Mouse (Mus musculus): ENCODE measurements around the gene Tuba4a. TPM values are rescaled to one million over a fixed set of nuclear protein-coding genes. Genes with fewer than 3 reads are reported as not detected.

The Tuba4a gene
- polyA plus RNA-seq, 1 experiment from 2014 or later, result 200 TPM

DNA sequence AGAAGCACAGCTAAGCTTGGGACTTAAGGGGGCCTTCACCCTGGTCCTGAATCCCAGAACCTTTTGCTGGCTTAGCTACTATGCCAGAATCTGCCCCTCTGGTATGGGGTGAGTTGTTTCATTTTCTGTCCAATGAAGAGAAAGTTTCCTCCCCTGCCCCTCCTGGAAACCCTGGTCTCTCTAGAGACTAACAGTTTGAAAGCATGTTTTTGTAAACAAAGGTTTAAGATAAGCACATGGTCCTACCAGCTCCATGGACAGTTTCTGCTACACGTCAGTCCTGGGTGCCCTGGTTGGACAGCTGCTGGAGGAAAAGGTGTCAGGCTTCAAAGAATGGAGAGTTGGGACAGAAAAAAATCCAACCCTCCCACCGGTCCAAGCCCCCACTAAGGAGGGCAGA, 29.1 kb downstream of the Tuba4a start:
- TF ChIP-seq CTCF (IDR thresholded peaks at IDR 0.05), result no peak
- POLR2A ChIA-PET, result interaction anchor here (0.8 to 3.8 kb wide), 3 partner anchors 8 to 20 kb away, joined by 3 to 15 read pairs (median 5); partner anchors contain the start of gene Abcb6

DNA sequence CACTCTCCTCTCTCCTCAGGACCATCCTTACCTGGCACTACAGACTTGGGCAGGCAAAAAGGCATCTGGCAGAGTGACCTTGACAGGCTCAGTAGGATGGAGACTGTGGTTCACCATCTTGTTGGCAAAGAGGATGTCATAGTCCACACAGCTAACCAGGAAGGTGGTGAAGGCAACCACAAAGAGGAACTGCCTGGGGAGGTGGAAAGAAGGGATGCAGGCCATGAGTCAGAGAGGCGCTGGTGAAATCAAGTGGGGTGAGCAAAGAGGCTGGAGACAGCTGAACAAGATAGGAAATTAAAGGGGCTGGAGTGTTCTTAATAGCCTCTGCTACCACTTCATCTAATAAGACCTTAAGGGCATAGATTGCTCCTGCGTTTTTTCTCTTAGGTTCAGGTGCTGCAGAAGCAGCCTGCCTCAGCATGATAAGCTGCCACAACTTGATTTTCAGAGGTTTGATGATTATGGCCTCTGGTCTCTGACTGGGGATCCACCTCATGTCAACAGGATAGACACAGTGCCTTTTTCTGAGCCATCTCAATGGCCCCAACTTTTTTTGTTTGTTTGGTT, 31.7 kb downstream of the Tuba4a start:
- ATAC-seq (no peak), DNase-seq (ENCODE audit: low read depth, low spot score) (no peak)
- in situ Hi-C loops (cut with MboI; ENCODE audit: low pct_unique_long_range_greater_than_20kb), result loop anchor here (10.0 kb wide), 1 partner anchor 67 kb away; no protein-coding TSS in a partner anchor
- POLR2A ChIA-PET, result no interaction called here
- CTCF ChIA-PET, result no interaction called here
- no peak for TF ChIP-seq CTCF (IDR thresholded peaks at IDR 0.05)
- H3K27me3 ChIP-seq, result no peaks in the 10 kb centered on the region

More for the DNA sequence above, 29.1 kb downstream of the Tuba4a start:
- ATAC-seq (no peak), DNase-seq (ENCODE audit: low read depth, low spot score) (no peak)
- H3K27me3 ChIP-seq, result no peaks in the 10 kb centered on the region
- CTCF ChIA-PET, result interaction anchor here (1.5 kb wide), 1 partner anchor 11 kb away, joined by 4 read pairs; the partner anchor contains the start of gene Abcb6
- in situ Hi-C loops (cut with MboI; ENCODE audit: low pct_unique_long_range_greater_than_20kb), result no loop called here

GRCm38 (mm10) chr1:75187126-75187525, 32.5 kb downstream of the Tuba4a start:
- DNase-seq (ENCODE audit: low read depth, low spot score) (no peak), ATAC-seq (no peak)
- POLR2A ChIA-PET, result no interaction called here
- CTCF ChIA-PET, result interaction anchor here (1.1 kb wide), 1 partner anchor 10 kb away, joined by 3 read pairs; no protein-coding TSS in a partner anchor
- no peaks in the 10 kb centered on the region for H3K27me3 ChIP-seq
- no peak for TF ChIP-seq CTCF (IDR thresholded peaks at IDR 0.05)
- in situ Hi-C loops (cut with MboI; ENCODE audit: low pct_unique_long_range_greater_than_20kb), result loop anchor here (10.0 kb wide), 1 partner anchor 68 kb away; no protein-coding TSS in a partner anchor

DNA sequence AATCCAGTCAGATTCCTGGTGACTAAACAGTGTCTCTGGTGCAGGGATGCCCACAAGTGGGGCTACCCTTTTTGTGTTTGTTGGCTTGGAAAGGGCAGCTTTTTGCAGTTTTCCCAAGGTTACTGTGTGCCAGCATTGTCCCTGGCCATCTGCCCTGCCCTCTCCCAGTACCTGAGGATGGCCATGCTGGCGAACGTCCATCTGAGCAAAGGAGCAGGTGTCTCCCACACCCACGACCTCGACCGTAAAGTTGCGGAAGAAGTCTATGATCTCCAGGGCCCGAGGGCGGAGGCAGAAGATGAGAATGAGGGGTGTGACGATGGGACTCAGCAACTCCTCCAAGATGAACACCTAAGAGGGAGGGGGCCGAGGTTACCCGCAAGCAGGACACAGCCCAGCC, 34.2 kb downstream of the Tuba4a start:
- no peak for ATAC-seq
- no peaks in the 10 kb centered on the region for H3K27me3 ChIP-seq
- ChIA-PET CTCF (no interaction called here), POLR2A (no interaction called here)
- TF ChIP-seq CTCF (IDR thresholded peaks at IDR 0.05), result no peak
- in situ Hi-C loops (cut with MboI; ENCODE audit: low pct_unique_long_range_greater_than_20kb), result loop anchor here (10.0 kb wide), 1 partner anchor 69 kb away; no protein-coding TSS in a partner anchor
- DNase-seq (ENCODE audit: low read depth, low spot score), result no peak

DNA sequence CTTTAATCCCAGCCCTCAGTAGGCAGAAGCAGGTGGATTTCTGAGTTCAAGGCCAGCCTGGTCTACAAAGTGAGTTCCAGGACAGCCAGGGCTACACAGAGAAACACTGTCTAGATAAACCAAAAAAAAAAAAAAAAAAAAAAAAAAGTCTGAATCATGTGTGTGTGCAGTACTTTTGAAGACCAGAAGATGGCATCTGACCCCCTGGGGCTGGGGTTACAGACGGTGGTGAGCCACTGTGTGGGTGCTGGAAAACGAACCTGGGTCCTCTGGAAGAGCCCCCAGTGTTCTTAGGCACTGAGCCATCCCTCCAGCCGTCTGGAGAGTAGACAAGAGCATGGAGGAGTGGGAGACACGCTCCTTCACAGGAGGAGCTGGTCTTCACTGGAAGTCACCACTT, 37.5 kb downstream of the Tuba4a start:
- TF ChIP-seq CTCF (IDR thresholded peaks at IDR 0.05), result no peak
- in situ Hi-C loops (cut with MboI; ENCODE audit: low pct_unique_long_range_greater_than_20kb), result loop anchor here (10.0 kb wide), 1 partner anchor 73 kb away; no protein-coding TSS in a partner anchor
- no peaks in the 10 kb centered on the region for H3K27me3 ChIP-seq
- ChIA-PET CTCF (no interaction called here), POLR2A (interaction anchor here (1.3 kb wide), 1 partner anchor 8 kb away, joined by 3 read pairs; no protein-coding TSS in a partner anchor)
- DNase-seq (ENCODE audit: low read depth, low spot score), result no peak
- no peak for ATAC-seq

- POLR2A ChIA-PET, result interaction anchor here (0.7 to 2.3 kb wide), 4 partner anchors 9 to 70 kb away, joined by 3 to 15 read pairs (median 7); partner anchors contain the start of genes Ankzf1 and Atg9a
These were observed 38.2 kb downstream of the Tuba4a start for GRCm38 (mm10) chr1:75181377-75181870.

DNA sequence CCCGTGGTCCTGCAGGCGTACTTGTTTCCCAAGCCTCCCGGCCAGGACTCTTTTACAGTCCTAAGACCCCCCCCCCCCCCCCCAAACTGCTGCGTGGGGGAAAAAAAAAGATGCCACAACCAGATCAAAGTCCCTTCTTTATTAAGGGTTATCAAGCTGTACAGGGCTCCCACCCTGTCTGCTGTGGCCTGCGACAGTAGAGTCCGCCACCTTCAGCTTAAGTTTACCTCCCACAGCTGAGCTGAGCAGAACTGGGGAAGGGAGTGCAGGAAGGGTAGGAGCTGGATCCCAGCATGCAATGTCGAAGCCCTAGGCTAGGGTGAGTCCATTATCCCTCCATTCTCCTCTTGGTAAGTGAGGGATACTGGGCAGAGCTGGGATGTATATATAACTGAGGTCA, 38.9 kb downstream of the Tuba4a start:
- in situ Hi-C loops (cut with MboI; ENCODE audit: low pct_unique_long_range_greater_than_20kb), result loop anchor here (10.0 kb wide), 1 partner anchor 74 kb away; no protein-coding TSS in a partner anchor

More at GRCm38 (mm10) chr1:75181377-75181870, 38.2 kb downstream of the Tuba4a start:
- ATAC-seq, result no peak
- H3K27me3 ChIP-seq, result no peaks in the 10 kb centered on the region
- TF ChIP-seq CTCF (IDR thresholded peaks at IDR 0.05), result no peak
- in situ Hi-C loops (cut with MboI; ENCODE audit: low pct_unique_long_range_greater_than_20kb), result loop anchor here (10.0 kb wide), 1 partner anchor 73 kb away; no protein-coding TSS in a partner anchor
- CTCF ChIA-PET, result no interaction called here
- DNase-seq (ENCODE audit: low read depth, low spot score), result no peak

DNA sequence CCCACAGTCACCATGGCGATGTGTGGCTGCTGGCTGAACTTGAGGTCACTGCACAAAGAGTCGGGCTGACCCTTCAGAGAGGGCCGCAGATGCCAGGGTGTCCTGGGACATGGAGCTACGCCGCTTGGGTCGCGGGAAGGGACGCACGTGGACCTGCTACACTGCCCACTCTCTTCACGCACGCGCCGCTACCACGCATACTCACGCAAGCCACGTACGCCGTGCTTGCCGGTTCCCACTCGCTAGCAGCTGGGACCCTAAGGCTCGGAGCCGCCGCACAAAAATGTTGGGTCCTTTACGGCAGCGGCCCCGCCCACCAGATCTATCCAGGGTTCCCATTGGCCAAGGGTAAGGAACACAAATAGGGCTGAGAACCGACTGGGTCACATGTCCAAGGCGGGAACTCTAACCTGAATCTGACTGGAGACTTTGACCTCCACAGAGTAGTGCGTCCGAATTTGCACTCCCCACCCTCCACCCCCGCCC, 39.5 kb downstream of the Tuba4a start, which contains the start of gene Abcb6:
Gene Abcb6 (minus strand): TSS at position 288 of the 486 bp plus-strand sequence.
- TF ChIP-seq CTCF (IDR thresholded peaks at IDR 0.05), result no peak
- DNase-seq (ENCODE audit: low read depth, low spot score), result peak; percentile 25
- H3K27me3 ChIP-seq, result no peaks in the 10 kb centered on the region
- in situ Hi-C loops (cut with MboI; ENCODE audit: low pct_unique_long_range_greater_than_20kb), result loop anchor here (10.0 kb wide), 1 partner anchor 75 kb away; no protein-coding TSS in a partner anchor
- ChIA-PET POLR2A (interaction anchor here (1.2 to 2.3 kb wide), 2 partner anchors 10 to 11 kb away, joined by 4 to 15 read pairs; partner anchors contain the start of genes Ankzf1 and Atg9a), CTCF (interaction anchor here (0.6 to 1.5 kb wide), 5 partner anchors 10 to 40 kb away, joined by 3 to 4 read pairs (median 3); partner anchors contain the start of gene Zfand2b)
- ATAC-seq, result peak; percentile 77

More for the DNA sequence above, 38.9 kb downstream of the Tuba4a start:
- H3K27me3 ChIP-seq, result no peaks in the 10 kb centered on the region
- ChIA-PET POLR2A (interaction anchor here (0.7 to 2.3 kb wide), 3 partner anchors 10 to 71 kb away, joined by 3 to 15 read pairs (median 11); partner anchors contain the start of genes Ankzf1 and Atg9a), CTCF (interaction anchor here (0.6 kb wide), 1 partner anchor 12 kb away, joined by 3 read pairs; no protein-coding TSS in a partner anchor)
- DNase-seq (ENCODE audit: low read depth, low spot score) (no peak), ATAC-seq (no peak)
- TF ChIP-seq CTCF (IDR thresholded peaks at IDR 0.05), result no peak

DNA sequence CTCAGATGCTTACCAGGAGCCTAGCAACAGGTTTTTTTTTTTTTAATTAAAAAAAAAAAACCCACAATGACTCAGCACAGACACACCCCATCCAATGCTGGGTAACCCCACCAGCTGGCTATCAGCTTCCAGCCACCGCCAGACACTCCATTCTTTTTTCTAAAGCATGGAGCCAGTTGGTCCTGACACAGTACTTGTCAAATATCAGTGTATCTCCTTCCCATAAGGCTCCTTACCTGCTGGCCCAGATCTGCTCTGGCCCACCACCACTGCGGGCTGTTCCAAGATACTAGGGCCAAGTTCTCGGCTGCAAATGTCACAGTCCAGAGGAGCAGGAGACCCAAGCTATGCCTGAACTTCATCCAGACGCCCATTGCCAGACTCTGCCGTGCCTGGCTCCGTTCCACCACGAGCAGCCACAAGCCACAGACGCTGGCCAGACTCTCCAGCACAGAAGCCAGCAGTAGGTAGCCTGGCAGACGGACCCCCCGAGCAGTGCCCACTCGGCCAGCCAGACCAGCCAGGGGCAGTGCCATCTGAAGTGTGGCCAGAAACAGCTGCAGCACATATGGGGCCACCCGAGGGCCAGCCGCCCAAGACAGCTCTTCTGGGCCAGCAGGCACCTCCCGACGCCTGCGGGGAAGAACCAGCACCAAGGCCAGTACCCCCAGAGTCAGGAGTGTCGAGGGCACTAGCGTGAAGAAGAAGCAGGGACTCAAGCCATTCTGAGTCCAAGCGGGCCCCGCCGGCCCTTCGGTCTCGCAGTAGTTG, 40.1 kb downstream of the Tuba4a start:
- CTCF ChIA-PET, result interaction anchor here (0.7 to 3.4 kb wide), 6 partner anchors 9 to 72 kb away, joined by 3 to 10 read pairs (median 4); partner anchors contain the start of gene Zfand2b
- no peak for TF ChIP-seq CTCF (IDR thresholded peaks at IDR 0.05)
- ATAC-seq (peak; percentile 55), DNase-seq (ENCODE audit: low read depth, low spot score) (peak; percentile 28)
- POLR2A ChIA-PET, result interaction anchor here (1.2 to 2.3 kb wide), 2 partner anchors 10 to 11 kb away, joined by 4 to 15 read pairs; partner anchors contain the start of genes Ankzf1 and Atg9a
- in situ Hi-C loops (cut with MboI; ENCODE audit: low pct_unique_long_range_greater_than_20kb), result loop anchor here (10.0 kb wide), 1 partner anchor 75 kb away; no protein-coding TSS in a partner anchor
- H3K27me3 ChIP-seq, result no peaks in the 10 kb centered on the region
